Mouse (Mus musculus): ENCODE measurements around the gene Ulk4.
"Not testable (repeated sequence)": the region's sequence is repeated elsewhere in the genome, so short reads cannot be mapped to it uniquely, and the experiment has no call there.

The Ulk4 gene

GRCm38 (mm10) chr9:121064606-121065355, 212.2 kb downstream of the Ulk4 start:
- no peak for DNase-seq (ENCODE audit: low spot score in 2 of 2)

- no peak for DNase-seq (ENCODE audit: low spot score in 2 of 2)
These were observed 214.3 kb downstream of the Ulk4 start for GRCm38 (mm10) chr9:121062671-121063070.

GRCm38 (mm10) chr9:121061820-121062623, 215.0 kb downstream of the Ulk4 start:
- no peak for DNase-seq (ENCODE audit: low spot score in 2 of 2)

GRCm38 (mm10) chr9:121060331-121060730, 216.7 kb downstream of the Ulk4 start:
- DNase-seq (ENCODE audit: low spot score in 2 of 2) = no peak

- DNase-seq (ENCODE audit: low spot score in 2 of 2) = peak in 1 of 2 experiments; percentile 48
These were observed 217.7 kb downstream of the Ulk4 start for GRCm38 (mm10) chr9:121059286-121059685.

GRCm38 (mm10) chr9:121058538-121058937, 218.5 kb downstream of the Ulk4 start:
- no peak for DNase-seq (ENCODE audit: low spot score in 2 of 2)

GRCm38 (mm10) chr9:121058116-121058515, 218.9 kb downstream of the Ulk4 start:
- DNase-seq (ENCODE audit: low spot score in 2 of 2) = no peak

- DNase-seq (ENCODE audit: low spot score in 2 of 2) = no peak
These were observed 219.6 kb downstream of the Ulk4 start for GRCm38 (mm10) chr9:121057401-121057800.

- DNase-seq (ENCODE audit: low spot score in 2 of 2) = no peak
These were observed 220.5 kb downstream of the Ulk4 start for GRCm38 (mm10) chr9:121056526-121056925.

GRCm38 (mm10) chr9:121056036-121056435, 221.0 kb downstream of the Ulk4 start:
- DNase-seq (ENCODE audit: low spot score in 2 of 2) = no peak

GRCm38 (mm10) chr9:121045657-121046056, 231.3 kb downstream of the Ulk4 start:
- not testable (repeated sequence) for DNase-seq (ENCODE audit: low spot score in 2 of 2)

- no peak for DNase-seq (ENCODE audit: low spot score in 2 of 2)
These were observed 232.4 kb downstream of the Ulk4 start for GRCm38 (mm10) chr9:121044471-121045206.

- no peak for DNase-seq (ENCODE audit: low spot score in 2 of 2)
These were observed 234.0 kb downstream of the Ulk4 start for GRCm38 (mm10) chr9:121043021-121043420.

- DNase-seq (ENCODE audit: low spot score in 2 of 2) = no peak
These were observed 238.6 kb downstream of the Ulk4 start for GRCm38 (mm10) chr9:121038396-121038795.

GRCm38 (mm10) chr9:121037975-121038374, 239.0 kb downstream of the Ulk4 start:
- no peak for DNase-seq (ENCODE audit: low spot score in 2 of 2)

GRCm38 (mm10) chr9:121035296-121035695, 241.7 kb downstream of the Ulk4 start:
- no peak for DNase-seq (ENCODE audit: low spot score in 2 of 2)

GRCm38 (mm10) chr9:121033596-121033995, 243.4 kb downstream of the Ulk4 start:
- no peak for DNase-seq (ENCODE audit: low spot score in 2 of 2)

GRCm38 (mm10) chr9:121032322-121032964, 244.6 kb downstream of the Ulk4 start:
- DNase-seq (ENCODE audit: low spot score in 2 of 2) = no peak

GRCm38 (mm10) chr9:121030949-121031348, 246.0 kb downstream of the Ulk4 start:
- no peak for DNase-seq (ENCODE audit: low spot score in 2 of 2)

- peak; percentile 34 to 36 for DNase-seq (ENCODE audit: low spot score in 2 of 2)
These were observed 247.2 kb downstream of the Ulk4 start for GRCm38 (mm10) chr9:121029786-121030185.

GRCm38 (mm10) chr9:121023526-121024264, 253.3 kb downstream of the Ulk4 start:
- DNase-seq (ENCODE audit: low spot score in 2 of 2) = peak in 1 of 2 experiments; percentile 18

Data from thymus, postnatal 10 days (tissue).